Comparison of ENCODE assay signal across 8 mouse cellular contexts in genomic region chr1:79775927-79776458, GRCm38 (mm10). TPM values are rescaled to one million over a fixed set of nuclear protein-coding genes. Genes with fewer than 3 reads are reported as not detected.
DNase-seq lines count a peak whose midpoint lies in the region; ATAC-seq and TF ChIP-seq lines count a peak whose summit lies in the region.

Gene Mrpl44, plus strand, starts transcription at chr1:79776018.
Gene Wdfy1, minus strand, starts transcription at chr1:79776143.

- WGBS in hindbrain, embryonic 13.5 days = 0% methylated on average over 38 of the region's 38 CpGs

- H3K27ac ChIP-seq in hindbrain, embryonic 13.5 days = peak within 1 kb of the TSS; percentile 95

- peak; percentile 97 for ATAC-seq in Patski
- ATAC-seq in hindbrain, embryonic 13.5 days (ENCODE audit: low FRiP score) = peak; percentile 100

- H3K9me3 ChIP-seq in hindbrain, embryonic 13.5 days = no peaks in the 10 kb centered on the region

- DNase-seq in Patski (ENCODE audit: low read depth, low spot score) = peak; percentile 80
- peak; percentile 98 to 100 for DNase-seq in cerebellum, postnatal 14 days
- DNase-seq in frontal cortex, postnatal 14 days (ENCODE audit: low spot score in 2 of 2) = peak; percentile 94 to 95
- peak; percentile 99 to 100 for DNase-seq in layer of hippocampus, postnatal 25 days (ENCODE audit: extremely low spot score in 1 of 2, low spot score in 1 of 2)
- DNase-seq in lung, postnatal 25 days (ENCODE audit: low spot score) = peak; percentile 97
- DNase-seq in retina, embryonic 14.5 days (ENCODE audit: low spot score) = peak; percentile 98
- DNase-seq in thymus, postnatal 4 days = peak; percentile 97

- peaks cover 14% of the 10 kb centered on the region for H3K4me1 ChIP-seq in hindbrain, embryonic 13.5 days (replicated peaks)

- in situ Hi-C loops in Patski (cut with MboI; ENCODE audit: low pct_unique_long_range_greater_than_20kb) = no loop called here

- H3K27me3 ChIP-seq in Patski = no peaks in the 10 kb centered on the region
- H3K27me3 ChIP-seq in hindbrain, embryonic 13.5 days = 0 out of 2 replicates have a peak, but pooled peaks cover 4% of the 10 kb centered on the region

- CTCF ChIA-PET in Patski (lab: Charles Lee) = no interaction called here

- no peak for TF ChIP-seq CTCF in Patski (IDR thresholded peaks at IDR 0.05)

- POLR2A ChIA-PET in Patski (lab: Charles Lee) = interaction anchor here (0.6 to 1.9 kb wide), 2 partner anchors 14 to 1055 kb away, joined by 3 to 4 read pairs; no protein-coding TSS in a partner anchor

- H3K4me3 ChIP-seq in hindbrain, embryonic 13.5 days = peak within 1 kb of the TSS; percentile 89

- peak within 1 kb of the TSS; percentile 91 for H3K9ac ChIP-seq in hindbrain, embryonic 13.5 days

- peak within 1 kb of the TSS; percentile 65 for H3K4me2 ChIP-seq in hindbrain, embryonic 13.5 days

- H3K36me3 ChIP-seq in hindbrain, embryonic 13.5 days = peaks cover 33% of the 10 kb centered on the region

RNA-seq across cellular contexts. Expression of gene Mrpl44, which starts in this region (rescaled TPM):
- 40.0 TPM for polyA plus RNA-seq in Patski (2021)
- 46.2 and 47.9 TPM in 2 replicates for polyA plus RNA-seq in hindbrain, embryonic 13.5 days (2015; fragmentation: Nextera tagmentation; extraction: Ambion mirVana)
- total RNA-seq in layer of hippocampus, postnatal 25 days (2021) = 10 to 100 TPM; 27.8 to 27.9 TPM

RNA-seq across cellular contexts. Expression of gene Wdfy1, which starts in this region (rescaled TPM):
- 37.1 TPM for polyA plus RNA-seq in Patski (2021)
- polyA plus RNA-seq in hindbrain, embryonic 13.5 days (2015; fragmentation: Nextera tagmentation; extraction: Ambion mirVana) = 112 and 116 TPM in 2 replicates
- 10 to 100 TPM; 35.8 to 41.3 TPM for total RNA-seq in layer of hippocampus, postnatal 25 days (2021)

Comparison
In these comparisons a context has a peak if more than half of its experiments do, and no peak if none do; other contexts are left out.
1. Peak in every context shown above with its lines: DNase-seq, ATAC-seq, H3K4me3 ChIP-seq and H3K27ac ChIP-seq.